Mouse (Mus musculus) cerebellum, postnatal 36 days (tissue): ENCODE data around the gene Gm14569.

ENCODE experiments used
- DNase-seq, 2 experiments: peaks; one replicate each; pipeline ENCODE4 v3.0.0; 2021 to 2022; ENCODE audit warnings: mixed read lengths in 2 of 2

Gm14569 gene

DNA sequence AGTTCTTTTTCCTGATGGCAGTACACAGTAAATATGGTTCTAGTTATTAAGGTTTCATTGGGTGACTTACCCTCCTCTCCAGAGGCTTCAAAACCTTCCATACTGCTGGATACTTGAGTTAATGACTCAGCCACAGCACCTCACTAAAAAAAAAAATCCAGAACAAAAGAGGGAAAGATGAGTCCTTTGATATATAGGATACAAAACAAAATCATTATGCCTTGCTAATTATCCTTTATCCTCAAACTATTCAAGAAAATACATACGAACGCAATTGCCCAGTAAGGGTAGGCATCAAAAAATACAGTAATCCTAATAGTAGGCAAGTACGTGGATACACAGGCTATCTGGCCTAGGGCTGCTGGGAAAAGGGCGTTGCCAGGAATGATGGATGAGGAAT, at the start of gene Gm14569:
Gm14569 (minus strand) TSS at position 101 of the 400 bp plus-strand sequence.
- DNase-seq = no peak

DNA sequence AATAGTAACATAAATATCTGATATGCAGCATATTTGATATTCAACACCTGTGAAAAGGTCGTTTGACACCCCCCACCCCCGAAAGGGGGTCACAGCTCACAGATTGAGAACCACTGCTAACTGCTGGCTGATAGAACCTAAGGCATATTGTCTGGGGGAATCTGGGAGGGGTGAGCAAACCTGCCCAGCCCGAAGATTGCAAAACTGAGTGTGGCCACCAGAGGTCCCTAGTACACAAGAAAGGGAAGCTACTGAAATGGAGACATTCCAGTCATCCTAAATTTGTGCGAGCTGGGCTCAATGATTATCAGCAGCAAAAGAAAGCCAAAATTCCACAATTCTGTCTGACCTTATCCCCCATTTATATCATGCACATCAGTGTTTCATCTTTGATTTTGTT, 42.9 kb upstream of the Gm14569 start:
- peak; percentile 70 to 74 for DNase-seq

DNA sequence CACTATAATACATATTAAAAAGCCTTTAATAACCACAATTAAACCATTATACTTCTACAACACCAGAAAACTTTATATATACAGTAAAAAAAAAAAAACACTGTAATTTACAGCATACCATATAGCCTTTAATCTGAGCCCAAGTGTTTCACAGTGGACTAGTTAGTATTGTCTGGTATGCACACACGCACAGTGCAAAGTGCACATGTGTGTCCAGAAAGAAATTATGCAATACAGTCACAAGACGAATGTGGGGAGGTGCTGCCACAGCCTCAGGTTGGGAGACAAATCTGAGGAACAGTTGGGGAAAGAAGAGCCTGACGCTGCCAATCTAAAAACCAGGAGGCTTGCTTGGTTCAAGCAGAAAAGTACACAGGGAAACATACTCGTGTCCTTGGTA, 42.1 kb upstream of the Gm14569 start:
- no peak for DNase-seq

DNA sequence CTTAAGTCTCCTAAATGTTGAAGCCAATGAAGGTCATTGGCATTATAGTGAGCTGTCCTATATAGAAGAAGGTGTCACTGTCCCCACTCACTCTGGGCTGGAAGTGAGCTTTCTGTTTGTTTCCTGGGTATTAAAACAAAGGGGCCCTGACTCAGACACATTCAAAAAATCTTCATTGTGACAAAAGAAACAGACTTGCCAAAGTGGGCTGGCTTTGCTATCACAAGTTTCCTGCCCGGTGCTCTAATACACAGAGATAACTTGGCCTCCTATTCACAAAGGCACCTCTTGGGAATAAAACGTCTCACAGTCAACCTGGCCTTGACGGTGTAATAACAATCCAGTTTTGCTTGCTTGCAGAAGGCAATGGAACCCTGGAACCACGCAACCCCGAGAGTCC, 38.6 kb upstream of the Gm14569 start:
- no peak for DNase-seq

DNA sequence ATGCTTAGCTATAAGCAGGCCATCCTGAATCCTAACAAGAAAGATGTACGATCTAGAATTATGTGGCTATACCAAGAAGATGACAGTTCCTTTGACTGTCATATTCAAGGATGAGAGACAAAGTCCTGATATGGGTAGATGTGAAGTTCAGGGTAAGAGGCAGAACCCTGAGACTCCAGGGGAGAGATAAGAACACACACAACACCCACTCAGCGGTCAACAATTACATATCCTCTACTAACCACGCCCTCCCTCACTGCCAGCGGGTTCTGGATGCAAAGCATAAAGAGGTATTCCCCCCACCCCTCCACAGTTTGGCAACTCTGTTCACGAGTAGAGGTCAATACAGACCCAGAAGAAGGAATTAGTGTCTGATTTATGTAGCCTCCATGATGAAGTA, 32.1 kb upstream of the Gm14569 start:
- no peak for DNase-seq

DNA sequence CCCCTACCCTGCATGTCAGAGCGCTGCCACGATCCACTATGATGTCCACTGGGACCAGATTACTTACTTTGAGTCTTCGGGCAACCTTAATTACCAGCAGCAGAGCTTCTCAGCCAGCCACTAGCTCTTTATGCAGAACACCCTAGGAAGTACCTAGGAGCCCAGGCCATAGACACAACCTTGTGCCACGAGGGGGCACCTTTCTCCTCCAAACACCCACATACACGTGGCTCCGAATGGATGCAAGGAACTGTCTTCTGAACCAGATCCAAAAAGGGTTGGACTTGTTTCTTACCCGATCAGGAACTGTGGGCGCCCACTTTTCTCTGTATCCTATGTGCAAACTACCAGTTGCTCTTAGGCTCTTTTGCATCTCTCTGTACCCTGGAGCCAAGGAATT, 22.1 kb upstream of the Gm14569 start:
- DNase-seq = no peak

DNA sequence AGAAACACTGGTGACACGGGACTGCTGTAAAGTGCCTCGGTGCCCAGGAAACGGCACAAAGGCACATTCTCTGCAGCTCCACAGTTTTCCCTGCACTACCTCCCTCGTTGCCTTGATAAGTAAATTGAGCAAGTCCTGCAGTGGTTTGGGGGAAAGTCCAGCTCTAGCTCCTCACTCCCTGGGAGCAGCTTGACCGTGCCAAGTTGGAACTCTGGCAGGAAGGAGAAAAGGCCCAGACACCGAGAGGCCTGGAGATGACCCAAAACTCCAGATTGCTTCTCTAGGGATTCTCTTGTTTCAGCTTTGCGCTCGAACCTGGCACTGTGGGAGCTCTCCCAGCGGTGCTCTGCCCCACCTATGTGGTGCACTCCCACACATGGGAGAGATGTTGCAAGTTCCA, 21.6 kb upstream of the Gm14569 start:
- no peak for DNase-seq

DNA sequence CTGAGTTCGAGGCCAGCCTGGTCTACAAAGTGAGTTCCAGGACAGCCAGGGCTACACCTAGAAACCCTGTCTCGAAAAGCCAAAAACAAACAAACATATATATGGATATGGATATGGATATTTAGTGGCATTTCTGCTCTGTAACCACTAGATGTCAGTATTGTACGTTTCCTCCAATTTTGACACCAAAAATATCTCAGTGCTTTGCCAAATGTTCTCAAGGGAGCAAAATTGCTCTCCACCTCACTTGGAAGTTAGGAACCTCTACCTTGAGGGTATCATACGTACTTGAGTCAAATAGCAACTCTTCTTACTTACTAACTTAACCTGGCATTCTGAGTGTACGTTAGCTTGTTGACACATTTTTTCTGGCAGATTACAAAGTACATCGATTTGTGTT, 15.2 kb upstream of the Gm14569 start:
- no peak for DNase-seq

DNA sequence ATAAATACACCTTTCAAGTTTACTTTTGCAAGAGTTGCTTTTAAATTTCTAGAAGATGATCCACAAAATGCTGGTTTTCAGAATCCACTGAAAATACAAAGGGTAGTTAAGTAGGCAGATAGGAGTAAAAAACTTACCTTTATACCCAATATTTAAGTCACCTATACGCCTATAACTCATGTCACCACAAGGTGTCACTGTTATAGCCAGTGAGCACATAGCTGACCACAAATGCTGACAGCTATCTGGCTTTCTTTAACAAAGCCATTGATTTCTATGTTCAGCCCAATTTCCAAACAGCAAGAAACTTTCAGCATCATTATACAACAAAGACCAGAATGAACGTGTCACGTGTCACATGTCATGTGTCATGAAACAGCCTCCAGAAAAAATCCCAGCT, 2.1 kb downstream of the Gm14569 start:
- no peak for DNase-seq

DNA sequence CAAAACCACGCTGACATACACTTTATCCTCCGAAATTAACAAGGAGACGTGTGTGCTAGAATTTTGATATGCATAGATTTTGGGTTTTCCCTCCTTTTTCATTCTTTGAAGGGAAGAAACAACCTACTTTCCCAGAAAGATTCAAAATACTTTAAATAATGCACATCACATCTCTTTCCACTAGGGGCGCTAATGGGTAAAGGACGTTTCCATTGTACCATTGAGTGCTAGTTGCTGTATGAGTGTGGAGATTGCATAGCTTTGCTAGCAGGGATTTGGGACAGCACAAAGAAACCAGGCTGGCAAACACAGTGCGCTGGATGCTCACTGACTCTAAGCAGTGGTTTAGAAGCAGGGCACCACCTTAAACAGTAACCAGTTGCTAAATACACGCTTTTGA, 3.6 kb downstream of the Gm14569 start:
- DNase-seq = no peak

DNA sequence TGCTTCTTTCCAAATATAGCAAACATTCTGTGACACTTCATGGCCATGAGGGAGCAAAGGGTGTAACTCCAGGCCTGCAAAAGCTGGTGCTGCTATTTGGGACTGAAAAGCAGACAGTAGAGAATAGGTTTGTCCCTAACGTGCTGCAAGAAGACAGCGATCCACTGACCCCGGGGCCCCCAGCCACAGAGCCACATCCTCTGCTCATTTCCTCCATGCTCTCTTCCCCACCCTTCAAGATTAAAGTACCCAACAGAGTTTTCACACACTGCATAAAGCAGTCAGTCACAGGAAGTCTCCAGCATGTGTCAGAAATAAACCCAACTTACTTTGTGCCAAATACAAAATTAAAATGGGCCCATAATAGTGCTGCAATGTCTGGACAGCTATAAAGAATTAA, 16.8 kb downstream of the Gm14569 start:
- DNase-seq = no peak

DNA sequence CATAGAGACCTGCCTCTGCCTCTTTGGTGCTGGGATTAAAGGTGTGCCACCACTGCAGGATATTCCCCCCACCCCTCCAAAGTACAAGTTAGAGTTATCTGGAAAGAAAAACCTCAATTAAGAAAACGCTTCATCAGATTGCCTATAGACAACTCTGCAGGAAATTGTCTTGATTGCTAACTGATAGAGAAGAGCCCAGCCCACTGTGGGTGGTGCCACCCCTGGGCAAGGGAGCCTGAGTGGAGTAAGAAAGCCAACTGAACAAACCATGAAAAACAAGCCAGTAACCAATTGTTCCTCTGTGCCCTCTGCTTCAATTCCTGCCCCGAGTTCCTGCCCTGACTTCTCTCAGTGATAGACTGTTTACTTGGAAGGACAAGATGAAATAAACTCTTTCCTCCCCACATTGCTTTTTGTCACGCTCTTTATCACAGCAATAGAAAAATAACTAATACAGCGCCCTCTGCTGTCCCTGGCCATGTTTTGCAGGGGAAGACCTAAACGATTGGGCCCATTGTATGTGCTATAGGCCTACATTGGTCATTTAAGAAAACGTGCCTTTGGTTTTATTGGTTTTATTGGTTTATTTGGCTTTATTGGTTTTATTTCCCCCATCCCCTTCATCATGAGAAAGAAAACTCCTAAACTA, 17.4 kb downstream of the Gm14569 start:
- no peak for DNase-seq

DNA sequence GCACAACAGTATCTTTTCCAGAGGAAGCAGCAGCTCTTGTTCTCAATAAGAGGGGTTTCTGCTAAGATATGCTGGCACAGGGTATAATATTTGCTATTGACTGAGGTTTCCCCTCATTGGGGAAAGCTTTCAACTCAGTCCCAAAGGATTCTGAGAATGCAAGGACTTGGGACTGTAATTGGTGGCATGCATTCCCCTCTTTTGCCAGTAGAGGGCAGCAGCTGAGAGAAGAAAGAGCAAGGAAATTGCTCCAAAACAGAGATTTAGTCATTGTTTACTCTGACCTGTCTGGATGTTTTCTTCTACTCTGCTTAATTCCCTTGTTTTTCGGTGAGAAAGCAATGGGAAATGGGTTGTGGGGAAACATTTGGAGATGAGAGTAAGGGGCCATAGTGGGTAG, 35.6 kb downstream of the Gm14569 start:
- DNase-seq = peak in 1 of 2 experiments; percentile 4

DNA sequence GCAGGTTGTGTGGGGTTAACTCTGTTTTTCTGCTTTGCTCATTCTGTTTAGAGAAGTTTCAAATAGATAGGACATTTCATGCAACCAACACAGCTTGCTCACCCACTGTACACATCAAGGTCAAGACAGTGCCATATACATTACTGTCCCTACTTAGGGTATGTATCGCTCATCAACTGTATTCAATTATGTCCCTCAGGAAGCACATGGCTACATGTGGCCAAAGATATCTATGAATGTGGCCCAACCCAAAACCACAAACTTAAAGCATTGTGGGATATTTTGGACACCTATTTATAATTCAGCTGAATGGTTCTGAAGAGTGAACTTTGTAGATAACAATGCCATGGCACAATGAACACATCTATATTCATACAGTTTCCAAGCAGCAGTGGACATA, 53.7 kb downstream of the Gm14569 start:
- DNase-seq = no peak

DNA sequence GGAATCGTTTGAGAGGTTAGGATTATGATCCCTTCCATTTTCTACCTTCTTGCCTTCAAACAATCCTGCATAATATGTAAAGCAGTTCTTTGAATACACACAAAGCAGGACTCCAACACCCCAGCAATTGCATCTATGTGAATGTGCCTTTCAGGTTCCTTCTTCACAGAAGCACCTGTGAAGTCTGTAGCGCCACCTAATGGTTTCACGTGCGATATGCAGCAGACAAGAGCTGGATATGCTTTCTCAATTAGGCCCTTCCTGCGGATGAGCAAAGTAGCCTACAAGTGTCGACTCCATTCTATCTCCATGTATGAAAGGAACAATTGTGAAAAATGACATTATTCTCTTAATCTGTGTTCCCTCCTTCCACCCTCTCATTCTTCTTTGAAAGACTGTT, 56.6 kb downstream of the Gm14569 start:
- no peak for DNase-seq

DNA sequence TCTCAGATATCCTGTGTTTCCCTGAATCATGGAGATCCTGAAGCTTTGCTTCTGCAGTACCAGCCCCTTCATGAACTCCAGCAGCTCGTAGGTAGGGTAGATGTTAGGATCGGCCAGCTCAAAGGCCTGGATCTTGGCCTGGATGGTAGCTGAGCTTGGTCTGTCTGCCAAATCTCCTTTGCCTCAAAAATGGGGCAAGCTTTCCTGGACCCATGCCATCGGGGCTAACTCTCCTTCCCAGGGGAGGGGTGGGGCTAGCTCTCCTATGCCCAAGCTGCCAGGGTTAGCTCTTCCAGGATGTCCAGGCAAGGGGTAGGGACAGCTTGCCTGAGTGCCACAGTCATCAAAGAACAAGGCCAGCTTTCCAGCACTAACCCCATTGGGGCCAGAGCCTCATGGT, 72.5 kb downstream of the Gm14569 start:
- peak in 1 of 2 experiments; percentile 3 for DNase-seq

DNA sequence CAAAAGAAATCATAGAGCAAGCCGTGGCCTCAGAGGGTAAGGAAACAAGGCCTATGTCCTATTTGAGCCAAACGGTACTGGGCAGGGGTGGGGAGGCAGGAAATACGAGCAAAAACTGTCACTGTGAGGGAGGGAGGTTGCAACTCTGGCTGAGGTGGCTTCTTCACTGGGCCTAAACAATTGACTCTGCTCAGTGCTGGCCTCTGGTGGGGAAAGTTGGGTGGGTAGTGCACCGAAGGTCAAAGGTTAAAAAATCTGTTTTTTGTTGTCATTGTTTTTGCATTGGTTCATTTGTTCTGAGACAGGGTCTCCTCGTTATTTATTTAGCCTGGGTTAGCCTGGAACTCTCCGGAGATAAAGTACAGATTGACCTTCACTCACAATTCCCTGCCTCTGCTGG, 89.3 kb downstream of the Gm14569 start:
- no peak for DNase-seq

DNA sequence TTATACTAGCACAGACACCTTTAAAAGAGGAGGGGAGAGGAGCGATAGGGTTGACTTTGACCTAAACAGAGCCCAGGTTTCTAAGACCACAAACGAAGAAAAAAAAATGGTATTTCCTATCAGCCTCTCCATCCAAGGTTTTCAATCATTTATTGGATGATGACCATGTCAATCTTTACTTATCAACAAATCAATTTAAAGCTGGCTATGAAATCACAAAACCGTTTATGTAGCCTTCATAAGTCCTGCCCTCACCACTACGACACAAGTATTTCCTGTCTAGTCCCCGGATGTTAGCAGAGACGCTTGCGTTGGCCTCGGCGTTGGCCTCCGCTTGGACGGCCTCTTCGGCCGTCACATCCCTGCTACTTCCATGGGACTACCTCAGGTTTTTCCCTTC, 90.7 kb downstream of the Gm14569 start, which contains the start of gene Gm6268:
Gm6268 (plus strand) TSS at position 301 of the 400 bp plus-strand sequence.
- DNase-seq = no peak

DNA sequence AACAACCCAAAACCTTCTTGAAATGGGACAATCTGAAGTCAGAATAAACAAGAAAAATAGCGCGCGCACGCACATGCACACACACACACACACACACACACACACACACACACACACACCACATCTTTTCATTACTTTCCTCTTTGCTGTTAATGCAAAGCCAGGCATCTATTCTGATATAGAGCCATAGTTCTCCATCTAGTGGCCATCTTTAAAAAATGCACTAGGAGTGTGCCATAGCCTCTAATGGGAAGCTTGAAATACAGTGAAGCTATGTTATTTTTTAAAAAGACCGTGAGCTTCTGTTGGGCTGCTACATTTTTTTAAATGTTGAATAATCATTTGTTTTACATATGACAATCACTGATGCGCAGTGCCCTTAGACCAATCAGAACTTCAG, 98.4 kb downstream of the Gm14569 start:
- no peak for DNase-seq

DNA sequence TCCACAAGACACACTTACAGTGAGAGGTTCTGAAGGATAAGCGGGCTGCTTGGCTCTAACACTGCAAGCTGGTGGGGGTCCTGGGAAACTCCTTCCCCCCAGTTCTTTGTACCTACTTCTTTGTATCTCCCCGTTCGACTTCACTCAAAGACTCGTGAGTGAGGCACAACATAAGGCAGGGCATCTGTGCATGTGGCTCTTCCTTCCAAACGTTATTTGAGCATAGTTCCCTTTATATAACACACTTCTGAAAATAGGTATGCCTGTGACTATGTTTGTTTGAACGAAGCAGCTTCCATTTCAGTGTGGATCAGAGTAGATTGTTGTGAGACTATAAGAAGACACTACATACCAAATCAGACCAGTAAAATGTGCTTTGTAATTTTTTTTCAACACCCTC, 99.0 kb downstream of the Gm14569 start:
- no peak for DNase-seq

DNA sequence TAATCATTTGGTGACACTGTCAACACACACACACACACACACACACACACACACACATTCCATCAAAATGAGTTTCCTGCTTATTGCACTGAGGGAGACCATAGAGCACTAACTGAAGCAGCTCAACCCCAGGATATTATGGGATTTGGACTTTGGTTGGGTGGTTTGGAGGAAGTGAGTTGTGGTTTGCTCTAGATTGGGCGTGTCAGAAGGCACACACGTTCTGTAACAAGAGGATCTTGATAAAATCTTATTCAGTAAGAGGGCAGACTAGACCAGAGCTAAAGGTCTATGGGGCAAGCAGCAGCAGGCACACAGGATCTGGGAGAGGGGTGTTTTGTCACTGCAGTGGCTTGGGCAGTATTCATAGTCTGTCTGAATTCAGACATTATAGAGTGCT, 101.1 kb downstream of the Gm14569 start:
- DNase-seq = no peak

DNA sequence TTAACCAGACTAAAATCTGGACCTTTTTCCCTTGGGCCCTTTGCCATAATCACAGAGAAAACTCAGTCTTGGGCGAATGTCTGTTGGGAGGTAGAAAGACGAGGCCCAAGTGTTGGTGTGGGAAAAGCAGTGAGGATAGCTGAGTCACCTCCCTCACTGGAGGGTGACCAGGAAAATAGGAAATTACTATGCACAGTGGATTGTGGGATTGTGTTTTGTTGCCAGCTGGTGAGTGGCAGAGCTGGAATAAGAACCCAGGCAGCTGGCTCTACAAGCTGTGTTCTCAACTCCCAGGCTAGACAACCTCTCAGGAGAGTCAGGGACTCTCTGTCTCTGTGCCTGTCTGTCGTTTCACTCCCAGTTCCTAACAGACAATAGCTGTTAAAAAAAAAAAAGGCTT, 101.7 kb downstream of the Gm14569 start:
- DNase-seq = no peak

DNA sequence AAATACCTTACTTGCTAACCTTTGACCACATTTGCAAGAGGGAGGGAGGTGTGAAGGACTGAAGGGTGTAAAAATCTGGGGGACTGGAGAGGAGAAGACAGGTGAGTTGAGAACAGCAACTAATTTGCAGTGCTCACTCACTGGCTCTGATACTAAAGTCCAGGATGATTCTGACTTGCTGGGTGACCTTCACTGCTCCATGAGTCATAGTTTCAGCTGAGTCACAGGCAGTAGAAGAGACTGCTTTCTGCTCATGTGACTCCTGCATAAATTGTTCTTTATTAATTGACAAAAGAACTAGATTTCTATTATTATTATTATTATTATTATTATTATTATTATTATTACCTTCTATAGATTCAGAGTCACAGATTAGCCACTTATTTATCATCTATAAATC, 106.3 kb downstream of the Gm14569 start:
- no peak for DNase-seq
